ENCODE assay signal across 8 mouse cellular contexts in the genomic region with DNA sequence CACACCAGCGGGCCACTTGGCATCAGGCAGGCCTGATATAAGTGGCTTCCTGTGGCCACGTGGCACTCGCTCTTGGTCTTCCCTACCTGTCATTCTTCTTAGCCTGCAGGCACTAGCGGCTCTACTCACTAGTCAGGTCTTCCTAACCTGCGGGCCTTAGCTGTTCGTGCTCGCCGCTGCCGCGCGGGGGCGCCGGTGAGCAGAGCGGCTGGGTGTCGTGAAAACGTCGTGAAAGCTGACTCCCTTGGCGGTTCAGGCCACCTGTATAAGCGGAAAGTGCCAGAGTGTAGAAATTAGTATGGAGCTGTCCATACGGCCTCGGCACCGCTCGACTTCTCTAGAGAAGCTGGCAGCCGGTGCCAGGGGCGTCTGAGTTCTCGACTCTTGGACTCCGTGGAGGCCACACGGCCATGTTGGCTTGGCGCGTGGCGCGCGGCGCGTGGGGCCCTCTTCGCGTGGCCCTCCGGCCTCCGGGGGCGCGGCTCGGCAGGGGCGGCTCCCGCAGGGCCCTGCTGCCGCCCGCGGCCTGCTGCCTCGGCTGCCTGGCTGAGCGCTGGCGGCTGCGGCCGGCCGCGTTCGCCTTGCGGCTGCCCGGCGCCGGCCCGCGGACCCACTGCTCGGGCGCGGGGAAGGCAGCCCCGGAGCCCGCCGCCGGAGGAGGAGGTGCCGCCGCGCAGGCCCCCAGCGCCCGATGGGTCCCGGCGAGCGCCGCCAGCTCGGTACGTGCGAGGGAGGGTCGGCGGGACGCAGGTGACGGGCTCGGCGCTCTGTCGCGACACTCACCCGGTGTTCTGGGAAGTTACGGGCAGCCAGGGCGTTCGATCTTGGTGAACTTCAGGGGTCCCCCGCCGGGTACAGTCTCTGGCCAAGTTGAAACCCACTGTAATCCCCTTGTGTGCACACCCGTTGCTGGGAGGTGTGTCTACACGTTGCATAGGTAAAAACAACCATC. TPM values are rescaled to one million over a fixed set of nuclear protein-coding genes. Genes with fewer than 3 reads are reported as not detected.
DNase-seq lines count a peak whose midpoint lies in the region; ATAC-seq and TF ChIP-seq lines count a peak whose summit lies in the region.

A gene (plus strand): TSS at position 260 of the 952 bp plus-strand sequence.

- H3K4me3 ChIP-seq in gastrocnemius, adult 2 months, result peak within 1 kb of the TSS; percentile 82
- H3K4me3 ChIP-seq in hindbrain, postnatal 0 days (ENCODE audit: low read length), result peak within 1 kb of the TSS; percentile 95
- H3K4me3 ChIP-seq in left cerebral cortex, adult 2 months, result peak within 1 kb of the TSS; percentile 62

- H3K36me3 ChIP-seq in hindbrain, postnatal 0 days (ENCODE audit: insufficient read depth, low read length), result peaks cover 11% of the 10 kb centered on the region

- H3K4me2 ChIP-seq in hindbrain, postnatal 0 days (ENCODE audit: low read depth, low read length), result peak within 1 kb of the TSS; percentile 85

- peaks cover 10% of the 10 kb centered on the region for H3K4me1 ChIP-seq in hindbrain, postnatal 0 days (ENCODE audit: insufficient read depth, low read length)

- peak; percentile 98 for DNase-seq in ZHBTc4 (ENCODE audit: low read depth, low spot score)
- DNase-seq in gastrocnemius, adult 2 months, result peak; percentile 94
- peak; percentile 96 for DNase-seq in hindbrain, postnatal 0 days (ENCODE audit: low spot score)
- peak; percentile 97 to 99 for DNase-seq in left cerebral cortex, adult 2 months (ENCODE audit: extremely low spot score in 1 of 2, low spot score in 2 of 2)
- DNase-seq in right cerebral cortex, adult 2 months (ENCODE audit: low spot score in 2 of 2), result peak; percentile 98 to 100
- peak; percentile 94 for DNase-seq in urinary bladder, postnatal 14 days (ENCODE audit: low spot score)

- no peaks in the 10 kb centered on the region for H3K27me3 ChIP-seq in hindbrain, postnatal 0 days (ENCODE audit: insufficient read depth, low read length)

- H3K9ac ChIP-seq in hindbrain, postnatal 0 days (replicated peaks; ENCODE audit: low read length), result peak within 1 kb of the TSS; percentile 92

- ATAC-seq in common myeloid progenitor, adult 5-6 weeks (replicated peaks; ENCODE audit: low read depth, poor library complexity, severe bottlenecking), result peak; percentile 95
- peak; percentile 94 for ATAC-seq in hindbrain, postnatal 0 days
- ATAC-seq in megakaryocyte, adult 5-6 weeks (ENCODE audit: poor library complexity, severe bottlenecking), result peak; percentile 97

- peak; percentile 99; the same call in 1 of the 2 replicates for TF ChIP-seq CTCF in gastrocnemius, adult 2 months (IDR thresholded peaks at IDR 0.05)
- TF ChIP-seq CTCF in hindbrain, postnatal 0 days (IDR thresholded peaks at IDR 0.05; ENCODE audit: low read depth), result peak; percentile 99
- TF ChIP-seq CTCF in left cerebral cortex, adult 2 months (IDR thresholded peaks at IDR 0.05), result peak; percentile 100

- H3K27ac ChIP-seq in gastrocnemius, adult 2 months, result peak within 1 kb of the TSS; percentile 90
- H3K27ac ChIP-seq in hindbrain, postnatal 0 days, result peak within 1 kb of the TSS; percentile 87
- H3K27ac ChIP-seq in left cerebral cortex, adult 2 months, result peak within 1 kb of the TSS; percentile 84

- under 1% methylated on average over 91 of the region's 96 CpGs for WGBS in hindbrain, postnatal 0 days

- intact Hi-C loops in gastrocnemius, adult 2 months (cut with DNase I), result loop anchor here (1.0 to 5.0 kb wide), 2 partner anchors 30 to 56 kb away; a partner anchor contains a TSS
- intact Hi-C loops in left cerebral cortex, adult 2 months (cut with DNase I), result loop anchor here (1.0 kb wide), 1 partner anchor 57 kb away; no protein-coding TSS in a partner anchor

- H3K9me3 ChIP-seq in hindbrain, postnatal 0 days (ENCODE audit: low read length), result no peaks in the 10 kb centered on the region

RNA-seq across cellular contexts. Expression of the gene that starts here (rescaled TPM):
- total RNA-seq in common myeloid progenitor, adult 5-6 weeks (2017), result 35.3 and 38.8 TPM in 2 replicates
- total RNA-seq in gastrocnemius, adult 2 months (2021), result 10 to 100 TPM; 11.0 to 16.2 TPM
- 29.5 and 33.6 TPM in 2 replicates for total RNA-seq in hindbrain, postnatal 0 days (2014; rRNA removed)
- 21.6 and 22.9 TPM in 2 replicates for polyA plus RNA-seq in hindbrain, postnatal 0 days (2015; fragmentation: Nextera tagmentation; extraction: Ambion mirVana)
- 10 to 100 TPM; 26.3 to 27.4 TPM for total RNA-seq in left cerebral cortex, adult 2 months (2021)
- 16.2 and 20.8 TPM in 2 replicates for total RNA-seq in megakaryocyte, adult 5-6 weeks (2015)
- total RNA-seq in megakaryocyte, adult 5-6 weeks (2017), result 16.2 and 19.1 TPM in 2 replicates

Comparison
In these comparisons a context has a peak if more than half of its experiments do, and no peak if none do; other contexts are left out.
1. Peak in every context shown above with its lines: DNase-seq, ATAC-seq, H3K4me3 ChIP-seq and H3K27ac ChIP-seq.